Mouse (Mus musculus) layer of hippocampus, postnatal 36 days (tissue): ENCODE results near the gene Bmper. TPM values are rescaled to one million over a fixed set of nuclear protein-coding genes. Genes with fewer than 3 reads are reported as not detected.

ENCODE experiments used
- DNase-seq, 2 experiments: peaks; one replicate each; pipeline ENCODE4 v3.0.0; 2022
- total RNA-seq, 2 experiments: library from RNA; stranded (reverse); gene quantifications; 2 replicates each; pipeline ENCODE4 v1.2.3; 2021

The Bmper gene
- total RNA-seq, 2 experiments from 2014 or later = 4.0 to 5.1 TPM

DNA sequence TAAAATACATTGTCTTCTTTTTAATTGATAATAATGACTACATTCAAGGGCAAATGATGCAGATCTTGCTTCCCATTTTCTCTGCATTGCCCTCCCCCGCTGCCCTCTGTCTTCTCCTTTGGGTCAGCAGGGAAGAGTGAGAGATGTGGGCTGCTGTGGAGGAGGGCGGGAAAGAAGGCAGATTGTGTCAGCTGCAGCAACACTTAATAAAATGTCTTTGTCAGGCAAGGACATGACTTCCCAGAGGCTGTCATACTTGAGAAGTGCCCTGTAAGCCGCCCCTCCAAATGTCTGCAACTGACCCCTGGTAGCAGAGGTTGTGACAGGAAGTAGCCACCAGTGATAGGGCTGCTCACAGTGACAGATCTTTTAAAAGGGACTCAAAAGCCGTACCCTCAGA is 83.3 kb downstream of the Bmper start:
- no peak for DNase-seq

DNA sequence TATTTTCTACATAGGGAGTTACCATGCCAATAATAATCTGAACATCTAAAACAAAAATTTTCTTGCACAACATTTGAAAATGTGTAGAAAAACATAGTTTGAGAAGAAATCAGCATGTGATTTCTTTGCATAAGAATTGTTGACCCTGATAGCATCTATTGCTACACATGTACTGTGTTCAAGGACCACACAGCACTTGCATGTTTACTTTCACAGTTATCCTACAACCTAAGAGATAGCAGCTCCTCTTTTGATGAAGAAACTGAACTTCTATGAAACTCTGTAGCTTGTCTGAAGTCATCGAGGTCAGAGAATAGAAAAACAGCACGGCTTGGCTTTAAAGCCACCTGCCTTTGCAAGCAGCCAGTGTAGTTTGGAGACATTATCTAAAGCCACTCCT is 85.0 kb downstream of the Bmper start:
- no peak for DNase-seq

- DNase-seq = no peak
Observed at GRCm38 (mm10) chr9:23310953-23311352, 88.1 kb downstream of the Bmper start.

- DNase-seq = no peak
Observed at GRCm38 (mm10) chr9:23311956-23312355, 89.1 kb downstream of the Bmper start.

GRCm38 (mm10) chr9:23312877-23313276 is 90.0 kb downstream of the Bmper start:
- DNase-seq = no peak

DNA sequence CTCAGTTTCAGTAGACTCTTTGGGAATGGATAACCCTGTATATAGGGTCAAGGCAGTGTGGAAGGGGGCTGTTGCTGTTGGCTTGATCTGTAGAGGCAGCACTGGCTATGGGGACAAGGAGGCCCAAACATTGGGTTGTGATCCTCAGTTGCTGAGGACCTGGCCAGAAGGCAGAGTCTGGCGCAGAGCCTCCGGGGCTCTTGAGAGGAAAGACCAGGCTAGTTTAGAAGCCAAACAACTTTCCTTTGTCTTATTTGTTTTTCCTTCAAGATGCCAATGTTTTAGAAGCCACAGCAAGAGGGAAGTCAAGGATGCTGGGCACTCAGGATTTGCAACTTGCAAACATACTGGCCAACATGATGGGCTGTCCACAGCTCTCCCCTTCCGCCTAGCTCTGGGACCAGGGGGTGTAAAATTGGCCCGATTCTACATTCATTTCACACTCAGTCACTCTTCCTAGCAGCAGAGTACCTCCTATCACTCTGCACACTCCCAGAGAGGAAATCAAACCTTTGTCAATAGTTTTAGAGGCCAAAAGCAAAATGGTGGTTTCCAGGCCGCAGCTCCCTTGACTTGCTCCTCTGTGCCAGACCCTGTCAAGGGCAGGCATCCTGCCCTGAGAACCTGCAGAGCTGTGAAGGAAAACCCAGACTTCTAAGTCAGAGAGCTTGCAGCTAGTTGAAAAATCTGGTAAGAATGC is 92.9 kb downstream of the Bmper start:
- no peak for DNase-seq

GRCm38 (mm10) chr9:23327830-23328229 is 105.0 kb downstream of the Bmper start:
- no peak for DNase-seq

GRCm38 (mm10) chr9:23333041-23333622 is 110.3 kb downstream of the Bmper start:
- DNase-seq = no peak

GRCm38 (mm10) chr9:23340551-23340950 is 117.7 kb downstream of the Bmper start:
- no peak for DNase-seq

DNA sequence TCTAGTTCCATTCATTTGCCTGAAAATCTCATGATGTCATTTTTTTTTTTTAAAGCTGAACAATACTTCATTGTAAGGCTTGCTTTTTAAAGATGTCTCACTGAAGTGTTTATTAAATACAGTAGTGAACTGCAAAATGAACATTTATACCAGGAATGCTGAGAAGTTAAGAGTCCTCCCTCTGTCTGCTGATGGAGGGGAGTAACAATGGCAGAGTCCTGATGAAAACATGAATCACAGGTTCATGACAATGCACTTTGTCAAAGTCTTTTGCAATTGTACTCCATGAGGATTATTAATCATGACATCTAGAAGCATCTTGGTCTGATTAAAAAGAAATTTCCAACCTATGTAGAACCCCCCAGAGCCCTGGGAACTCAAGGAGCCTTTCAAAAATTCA is 118.4 kb downstream of the Bmper start:
- DNase-seq = no peak

DNA sequence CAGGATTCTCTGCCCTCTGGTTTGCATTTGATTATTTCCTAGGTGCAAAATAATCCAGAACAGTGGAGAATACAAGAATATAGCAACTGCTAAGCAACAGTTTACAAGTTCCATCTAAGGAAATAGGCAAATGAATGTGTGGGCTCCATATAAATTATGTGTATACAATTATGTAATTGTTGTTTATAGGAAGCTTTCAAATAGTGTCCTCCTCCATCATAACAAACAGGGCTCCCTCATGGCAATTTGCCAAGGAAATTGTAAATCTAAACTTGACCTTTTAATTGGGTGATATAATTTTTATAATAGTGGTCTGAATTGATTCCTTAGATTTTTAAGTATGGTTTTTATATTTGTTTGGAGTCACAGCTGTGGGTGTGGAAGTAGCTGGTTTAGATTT is 121.5 kb downstream of the Bmper start:
- DNase-seq = no peak

DNA sequence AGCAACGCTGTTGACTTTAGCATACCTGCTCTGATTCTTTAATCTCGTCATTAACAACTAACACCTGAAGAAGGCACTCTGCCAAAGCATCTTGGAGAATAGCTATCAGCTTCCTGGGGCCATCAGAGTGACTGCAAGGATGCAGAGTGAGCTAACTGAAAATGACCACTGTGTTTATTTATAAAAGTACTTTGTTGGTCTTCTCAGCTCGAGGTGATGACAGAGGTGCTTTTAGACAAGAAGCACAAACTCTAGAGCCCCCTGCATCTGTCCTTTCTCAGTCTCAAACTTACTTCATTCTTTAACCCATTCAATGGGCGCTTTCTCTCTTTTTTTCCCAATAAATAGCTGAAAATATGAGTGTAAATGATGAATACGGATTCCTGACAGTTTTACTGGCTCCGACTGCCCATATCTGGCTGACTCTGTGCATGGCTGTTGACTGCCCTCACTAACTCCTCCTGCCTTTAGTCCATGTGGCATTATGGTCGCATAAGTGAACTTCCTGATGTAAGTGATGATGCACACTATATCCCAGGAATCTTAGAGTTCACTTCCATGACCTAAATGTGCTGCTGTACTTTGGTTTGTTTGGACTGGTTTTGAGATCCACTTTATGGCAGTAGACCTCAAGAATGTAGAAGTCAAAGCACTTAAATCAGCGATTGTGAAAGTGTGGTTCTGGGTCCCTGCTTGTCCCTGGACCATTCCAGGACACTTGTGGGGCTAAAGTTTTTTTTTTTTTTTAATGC is 122.4 kb downstream of the Bmper start:
- no peak for DNase-seq

DNA sequence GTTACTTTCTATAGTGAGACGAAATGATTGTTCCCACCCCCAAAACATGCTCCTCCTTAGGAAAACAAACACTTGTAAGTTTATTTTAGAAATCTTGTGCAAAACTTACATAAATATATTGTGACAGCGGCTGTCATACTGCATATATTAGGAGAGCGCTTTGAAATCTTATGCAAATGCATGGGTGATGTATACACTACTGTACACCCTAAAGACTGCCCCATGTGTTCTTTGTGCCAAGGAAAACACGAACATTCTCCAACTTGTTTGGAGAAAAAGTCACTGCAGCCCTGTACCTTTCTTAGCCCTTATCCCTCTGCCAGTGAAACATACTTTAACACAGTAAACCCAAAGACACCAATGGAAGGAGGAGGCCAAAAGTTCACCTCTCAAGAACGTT is 126.7 kb downstream of the Bmper start:
- no peak for DNase-seq

DNA sequence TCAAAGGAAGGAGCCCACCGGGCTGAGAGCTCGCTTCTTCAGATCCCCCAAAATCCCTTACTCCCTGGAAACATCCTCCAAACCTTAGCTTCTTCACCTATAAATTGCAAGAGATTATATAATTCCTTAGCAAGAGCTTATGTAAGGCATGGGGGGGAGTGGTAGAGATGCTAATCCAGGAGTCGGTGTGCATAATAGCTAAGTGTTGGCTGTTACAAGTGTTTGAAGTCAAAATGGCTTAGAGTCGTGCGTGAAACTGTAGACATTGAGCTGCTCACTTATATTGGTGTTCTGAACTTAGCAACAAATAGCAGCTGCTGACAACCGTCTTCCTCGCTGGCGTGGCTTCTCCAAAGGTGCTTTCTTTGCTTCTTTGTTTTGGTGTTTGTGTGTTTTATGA is 128.5 kb downstream of the Bmper start:
- DNase-seq = no peak

DNA sequence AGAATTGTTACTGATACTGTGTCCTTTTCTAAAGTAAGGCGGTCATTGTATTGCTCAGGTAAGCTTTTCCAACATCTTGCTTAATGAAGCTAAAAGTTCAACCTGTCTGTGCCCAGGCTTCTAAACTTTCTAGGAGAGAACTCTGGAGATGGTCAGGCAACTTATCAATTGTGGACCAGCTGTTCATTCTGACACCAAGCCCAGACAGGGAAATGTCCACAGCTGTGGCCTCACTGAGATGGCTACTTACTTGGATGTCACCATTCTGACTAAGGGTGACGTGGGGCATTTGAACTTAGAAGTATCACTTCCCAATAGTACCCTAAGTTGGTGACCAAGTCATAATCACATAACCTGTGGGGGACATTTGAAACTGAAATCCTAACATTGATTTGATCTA is 129.5 kb downstream of the Bmper start:
- no peak for DNase-seq

DNA sequence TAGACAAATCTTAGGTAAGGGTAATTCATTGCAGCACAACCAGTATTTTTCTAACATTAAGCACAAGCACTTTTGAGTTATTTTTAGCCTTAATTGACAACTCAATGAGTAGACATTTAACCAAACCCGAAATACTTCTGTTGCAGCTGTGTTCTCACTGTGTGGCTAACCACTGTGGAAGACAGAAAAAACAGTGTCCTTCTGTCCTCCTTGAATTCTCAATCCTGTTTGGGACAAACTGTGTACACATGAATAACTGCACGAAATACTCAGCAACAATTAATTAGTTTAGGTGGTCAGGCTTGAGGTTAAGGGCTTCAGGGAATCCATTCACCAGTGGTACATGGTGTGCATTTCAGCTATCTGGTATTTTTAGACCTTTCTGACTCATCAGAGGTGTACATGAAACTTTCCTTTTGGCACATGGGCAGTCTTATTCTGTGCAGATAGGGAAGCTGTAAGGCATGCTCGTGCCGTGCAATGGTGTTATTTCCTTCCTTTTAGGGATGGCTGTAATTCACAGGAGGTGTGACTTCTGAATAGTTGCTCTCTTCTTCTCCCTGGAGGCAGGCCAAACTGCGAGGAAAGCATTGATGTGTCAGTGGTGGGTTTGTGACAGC is 131.4 kb downstream of the Bmper start:
- no peak for DNase-seq

DNA sequence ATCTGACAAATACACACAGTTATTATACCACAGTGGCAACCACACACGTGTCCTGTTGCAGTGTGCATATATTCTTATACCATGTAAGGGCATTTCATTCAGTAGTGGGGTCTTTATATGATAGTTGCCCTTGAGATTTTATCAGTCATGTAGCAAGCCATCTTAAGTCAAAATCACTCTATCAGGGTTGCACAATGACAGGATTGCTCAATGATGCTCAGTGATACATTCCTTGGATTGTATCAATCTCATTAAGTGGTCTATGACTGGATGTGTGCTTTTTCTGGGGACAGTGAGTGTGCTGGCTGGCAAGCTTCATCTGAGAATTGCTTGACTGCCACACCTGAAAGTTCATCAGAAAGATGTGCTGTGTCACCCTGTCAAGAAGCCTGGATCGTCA is 135.2 kb downstream of the Bmper start:
- DNase-seq = no peak

DNA sequence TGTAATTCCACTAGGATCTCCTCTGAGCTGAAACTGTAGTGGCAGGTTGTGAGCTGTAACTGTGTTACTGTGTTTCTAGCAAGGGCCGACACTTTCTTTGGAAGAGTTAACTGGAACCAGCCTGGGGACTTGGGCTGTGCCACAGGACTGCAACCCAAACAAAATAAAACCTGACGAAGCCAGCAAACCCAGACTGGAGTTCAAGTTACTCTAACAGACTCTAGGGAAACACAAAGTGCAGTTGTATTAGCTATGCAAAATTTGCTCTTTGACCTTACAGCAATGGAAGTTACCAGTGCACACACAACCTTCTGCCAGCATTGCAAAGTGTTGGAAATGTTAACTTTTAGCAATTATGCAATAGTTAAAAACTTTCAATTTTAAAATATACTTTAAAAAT is 140.3 kb downstream of the Bmper start:
- DNase-seq = no peak

GRCm38 (mm10) chr9:23363540-23363939 is 140.7 kb downstream of the Bmper start:
- DNase-seq = no peak

- DNase-seq = no peak
Observed at GRCm38 (mm10) chr9:23364047-23364446, 141.2 kb downstream of the Bmper start.

- no peak for DNase-seq
Observed at GRCm38 (mm10) chr9:23368124-23368523, 145.2 kb downstream of the Bmper start.

DNA sequence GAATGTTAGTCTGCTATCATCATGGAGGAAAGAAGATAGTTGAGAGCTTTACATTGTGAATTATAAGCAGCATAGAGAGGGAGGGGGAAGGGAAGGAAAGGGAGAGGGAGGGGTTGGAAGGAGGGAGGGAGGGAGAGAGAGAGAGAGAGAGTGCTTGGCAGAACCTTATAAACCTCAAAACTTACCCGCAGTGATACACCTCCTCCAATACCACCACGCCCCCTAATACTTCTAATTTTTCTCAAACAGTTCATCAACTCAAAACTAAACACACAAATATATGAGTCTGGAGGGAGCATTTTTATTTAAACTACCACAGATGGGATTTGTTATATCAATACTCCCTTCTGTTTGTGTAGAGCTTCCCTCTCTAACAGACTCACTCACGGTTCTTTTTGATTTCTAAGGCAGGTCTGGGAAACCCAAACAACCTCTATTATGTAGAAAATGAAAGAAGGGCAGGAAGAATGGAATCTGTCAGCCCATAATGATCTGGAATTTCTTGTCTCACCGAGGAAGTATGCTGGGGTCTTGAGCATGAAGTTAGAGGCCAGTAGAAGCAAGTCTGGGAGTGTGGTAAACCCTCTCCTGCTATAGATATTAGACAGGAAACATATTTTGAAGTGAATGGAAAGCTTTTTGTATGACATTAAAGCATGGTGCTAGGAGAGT is 152.0 kb downstream of the Bmper start:
- DNase-seq = no peak
